Mouse (Mus musculus) C2C12 (cell line): ENCODE results near the gene Etl4.

Experiments
- CTCF ChIP-seq: IDR thresholded peaks from one replicate; pipeline ENCODE4 v1.5.1; 2011; ENCODE audit not compliant: control insufficient read depth, insufficient read depth, insufficient read length
- USF1 ChIP-seq: IDR thresholded peaks from one replicate; pipeline ENCODE4 v1.6.1; 2011; ENCODE audit warnings: low read depth, mild to moderate bottlenecking, control low read depth, moderate library complexity

- no peak for TF ChIP-seq CTCF
- TF ChIP-seq USF1 = no peak
These were observed at the start of gene Etl4 for GRCm38 (mm10) chr2:19909171-19909899.
